Mouse (Mus musculus) thymus, postnatal 36 days (tissue): ENCODE data around the gene Ago4.
"Not testable (repeated sequence)": the region's sequence is repeated elsewhere in the genome, so short reads cannot be mapped to it uniquely, and the experiment has no call there.

Experiments used
- DNase-seq, 2 experiments: peaks; one replicate each; pipeline ENCODE4 v3.0.0; 2022; ENCODE audit warnings: mixed read lengths in 2 of 2

Gene Ago4

DNA sequence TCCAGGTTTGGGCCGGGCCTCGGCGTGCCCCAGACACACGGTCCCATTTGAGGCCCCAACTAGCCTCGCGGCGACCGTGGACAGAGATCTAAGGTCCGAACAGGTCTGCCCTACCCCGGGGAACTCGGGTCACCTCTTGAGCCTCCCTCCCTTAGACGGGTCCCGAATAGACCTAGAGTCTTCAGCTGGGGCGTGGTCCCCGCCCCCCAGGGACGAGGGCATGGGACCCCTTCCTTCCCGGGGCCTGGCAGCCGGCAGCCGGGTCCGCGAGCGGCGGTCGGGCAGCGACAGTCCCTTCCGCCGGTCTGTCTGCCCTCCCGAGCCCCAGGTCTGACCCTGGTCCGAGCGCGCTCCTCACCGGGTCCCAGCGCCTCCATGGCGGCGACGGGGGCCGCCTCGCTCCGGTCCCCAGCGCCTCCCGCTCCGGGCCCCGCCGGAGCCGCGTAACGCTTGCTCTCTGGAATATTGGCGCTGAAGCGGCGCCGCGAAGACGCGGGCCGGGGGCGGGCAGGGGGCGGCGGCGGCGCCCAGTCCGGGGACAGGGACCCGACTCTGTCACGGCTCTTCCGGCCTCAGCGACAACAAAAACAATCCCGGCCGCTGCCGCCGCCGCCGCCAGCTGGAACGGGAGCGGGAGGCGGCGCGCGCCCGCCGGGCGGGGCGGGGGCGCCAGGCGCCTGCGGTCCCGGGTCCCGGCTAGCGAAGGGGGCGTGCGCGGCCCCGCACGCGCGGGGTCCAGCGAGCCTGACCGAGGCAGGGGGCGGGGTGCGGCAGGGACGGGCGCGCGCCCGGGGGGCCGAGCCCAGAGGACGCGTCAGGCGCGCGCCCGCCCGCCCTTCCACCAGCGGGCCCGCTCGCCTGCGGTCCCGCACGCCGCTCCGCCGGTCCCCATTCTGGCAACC lies at the start of gene Ago4:
TSS of gene Ago4 (minus strand) at position 646 of the 902 bp plus-strand sequence.
- DNase-seq = peak; percentile 5 to 13

DNA sequence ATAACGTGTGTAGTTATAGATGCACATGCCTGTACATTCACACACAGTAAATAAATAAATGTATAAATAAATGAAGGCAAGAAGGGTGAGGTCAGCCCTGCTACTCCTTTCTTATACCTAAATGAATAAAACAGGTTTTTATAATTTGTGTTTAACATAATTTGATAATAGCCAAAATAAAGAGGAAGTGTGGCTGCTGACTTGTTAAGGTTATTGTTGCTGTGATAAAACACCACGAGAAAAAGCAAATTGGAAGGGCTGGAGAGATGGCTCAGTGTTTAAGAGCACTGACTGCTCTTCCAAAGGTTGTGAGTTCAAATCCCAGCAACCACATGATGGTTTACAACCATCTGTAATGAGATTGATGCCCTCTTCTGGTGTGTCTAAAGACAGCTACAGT lies 45.8 kb upstream of the Ago4 start:
- DNase-seq = no peak

DNA sequence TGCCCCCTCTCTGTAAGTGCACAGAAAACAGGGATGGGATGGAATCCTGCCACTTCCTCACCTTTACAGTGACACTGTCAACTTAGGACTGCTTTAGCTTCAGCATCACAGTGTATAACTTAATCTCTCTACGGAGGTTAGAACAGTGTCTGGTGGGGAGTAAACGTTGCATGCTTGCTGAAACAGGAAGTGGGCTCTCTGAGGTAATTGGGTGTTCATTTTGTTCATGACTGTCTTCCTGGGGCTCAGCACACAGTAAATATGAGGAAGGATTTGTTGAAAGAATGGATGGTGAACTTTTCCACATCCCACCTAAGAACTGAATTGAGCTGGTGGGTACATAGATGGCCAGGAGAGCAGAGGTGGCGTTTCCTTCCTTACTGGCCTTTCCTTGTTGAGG lies 44.6 kb upstream of the Ago4 start:
- no peak for DNase-seq

DNA sequence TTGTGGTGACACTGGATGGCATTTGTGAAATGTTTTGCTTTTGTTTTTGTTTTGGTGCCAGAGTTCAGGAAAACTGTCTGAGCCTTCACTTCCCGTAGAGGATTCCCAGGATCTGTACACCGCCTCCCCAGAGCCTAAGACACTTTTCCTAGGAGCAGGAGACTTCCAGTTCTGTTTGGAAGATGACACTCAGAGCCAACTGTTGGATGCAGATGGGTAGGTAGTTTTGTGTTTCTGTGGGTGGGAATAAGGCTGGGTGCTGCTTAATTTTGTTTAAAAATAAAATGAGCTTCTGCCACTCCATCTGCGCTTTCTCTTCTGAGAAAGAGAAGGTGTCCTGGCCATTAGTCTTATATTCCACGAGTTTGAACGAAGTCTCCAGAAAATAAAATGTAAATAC lies 43.0 kb upstream of the Ago4 start:
- DNase-seq = no peak

DNA sequence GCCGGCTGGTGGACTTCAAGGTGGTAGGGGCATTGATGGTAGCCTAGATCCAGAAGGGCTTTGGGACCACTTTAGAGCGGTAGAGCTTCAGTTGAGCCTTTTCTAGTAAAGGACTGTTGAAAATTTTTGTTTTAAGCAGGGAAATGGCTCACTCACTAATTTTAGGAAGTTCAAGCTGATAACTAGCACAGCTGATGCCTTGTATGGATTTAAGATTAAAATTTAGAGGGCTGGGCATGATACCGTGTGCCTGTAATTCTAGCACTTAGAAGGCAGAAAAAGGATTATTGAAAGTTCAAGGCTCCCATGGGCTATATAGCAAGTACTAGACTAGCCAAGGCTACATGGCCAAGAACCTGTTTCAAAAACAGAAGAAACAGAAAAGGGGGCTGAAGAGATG lies 36.5 kb upstream of the Ago4 start:
- DNase-seq = no peak

DNA sequence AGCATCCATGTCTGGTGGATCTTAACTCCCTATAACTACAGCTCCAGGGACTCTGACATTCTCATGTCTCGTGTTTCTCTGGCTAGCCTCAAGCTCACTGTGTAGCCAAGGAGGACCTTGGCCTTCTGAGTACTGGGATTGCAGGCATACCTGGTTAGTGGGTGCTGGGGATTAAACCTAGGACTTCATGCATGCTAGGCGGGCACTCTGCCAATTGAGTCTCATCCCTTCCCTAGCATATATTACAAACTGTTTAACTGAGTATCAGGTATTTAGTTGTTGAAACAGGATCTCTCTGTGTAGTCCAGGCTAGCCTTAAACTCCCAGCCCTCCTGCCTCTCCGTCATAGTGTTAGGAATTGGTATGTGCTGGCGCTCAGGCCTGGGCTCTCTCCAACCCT lies 34.0 kb upstream of the Ago4 start:
- no peak for DNase-seq

DNA sequence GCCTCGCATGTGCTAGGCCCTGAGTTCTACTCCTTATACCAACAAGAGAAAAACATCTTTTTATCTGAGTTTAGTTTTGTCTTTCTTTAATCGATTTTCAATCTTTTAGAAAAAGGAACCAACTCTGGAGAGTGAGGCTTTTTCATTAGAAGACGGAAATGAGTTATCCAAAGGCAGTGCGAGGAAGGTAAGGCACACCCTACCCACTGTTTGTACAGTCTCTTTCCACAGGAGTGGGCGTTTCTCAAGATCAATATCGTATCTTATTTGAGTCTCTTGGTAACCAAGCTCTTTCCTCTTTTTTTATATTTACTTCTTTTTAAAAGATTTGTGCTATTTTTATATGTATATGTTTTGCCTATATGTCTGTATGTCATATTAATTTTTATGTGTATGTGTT lies 30.5 kb upstream of the Ago4 start:
- DNase-seq = no peak

DNA sequence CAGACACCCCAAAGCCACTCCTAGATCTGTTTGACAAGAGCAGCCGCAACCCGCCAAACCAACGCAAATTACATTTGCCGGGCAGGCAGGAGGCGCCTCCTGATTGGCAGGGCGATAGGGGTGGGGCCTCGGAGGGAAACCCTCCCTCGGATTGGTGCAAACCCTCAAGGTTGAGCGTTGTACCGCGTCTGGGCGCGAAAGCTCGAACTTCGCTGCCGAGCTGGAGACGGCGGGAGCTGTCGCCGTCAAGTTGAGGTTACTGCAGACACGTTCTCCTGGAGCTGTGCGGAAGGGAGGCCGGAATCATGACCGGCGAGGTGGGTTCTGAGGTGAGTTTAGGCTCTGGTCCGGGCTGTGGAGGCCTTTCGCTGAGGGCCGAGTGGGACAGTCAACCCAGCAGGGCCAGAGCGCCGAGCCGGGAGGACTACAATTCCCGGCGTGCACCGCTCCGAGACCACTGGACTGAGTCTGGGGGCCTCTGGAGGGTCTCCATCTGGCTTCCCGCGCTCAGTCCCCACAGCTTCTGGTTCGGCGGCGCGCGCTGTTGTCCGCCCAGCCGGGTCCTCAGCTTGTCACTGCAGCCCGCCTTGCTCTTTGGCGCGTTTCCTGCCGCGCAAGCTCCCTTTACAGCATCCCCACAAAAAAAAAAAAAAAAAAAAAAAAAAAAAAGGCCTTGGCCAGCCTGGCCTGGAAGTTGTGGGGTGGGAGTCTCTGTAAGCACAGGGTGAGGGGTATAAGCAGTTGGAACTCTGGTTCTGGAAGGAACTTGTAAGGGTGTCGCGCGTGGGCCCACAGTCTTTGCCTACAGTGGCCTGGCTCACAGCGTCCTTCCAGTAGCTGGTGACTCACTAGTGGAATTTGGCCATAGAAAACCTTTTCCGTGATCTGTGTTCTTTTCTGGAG lies 23.8 kb upstream of the Ago4 start, which contains the start of gene Clspn:
TSS of gene Clspn (plus strand) at position 127 of the 903 bp plus-strand sequence.
- peak; percentile 88 to 92 for DNase-seq

DNA sequence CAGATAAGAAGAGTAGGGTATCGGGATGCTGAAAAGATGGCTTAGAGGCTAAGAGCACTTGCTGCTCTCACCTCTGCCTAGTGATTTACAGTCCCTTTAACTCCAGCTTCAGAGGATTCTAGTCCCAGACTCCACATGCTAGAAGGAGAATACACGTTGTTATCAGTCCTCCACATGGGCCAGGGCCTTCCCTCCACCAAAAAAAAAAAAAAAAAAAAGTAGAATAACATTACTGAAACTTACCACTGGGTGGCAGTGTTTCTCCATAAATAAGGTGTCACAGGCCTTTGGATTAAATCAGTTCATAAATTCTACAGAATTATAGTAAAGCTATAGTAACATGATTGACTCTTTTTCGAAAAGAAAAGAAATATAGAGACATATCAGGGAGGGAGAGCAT lies 21.2 kb upstream of the Ago4 start:
- DNase-seq = no peak

DNA sequence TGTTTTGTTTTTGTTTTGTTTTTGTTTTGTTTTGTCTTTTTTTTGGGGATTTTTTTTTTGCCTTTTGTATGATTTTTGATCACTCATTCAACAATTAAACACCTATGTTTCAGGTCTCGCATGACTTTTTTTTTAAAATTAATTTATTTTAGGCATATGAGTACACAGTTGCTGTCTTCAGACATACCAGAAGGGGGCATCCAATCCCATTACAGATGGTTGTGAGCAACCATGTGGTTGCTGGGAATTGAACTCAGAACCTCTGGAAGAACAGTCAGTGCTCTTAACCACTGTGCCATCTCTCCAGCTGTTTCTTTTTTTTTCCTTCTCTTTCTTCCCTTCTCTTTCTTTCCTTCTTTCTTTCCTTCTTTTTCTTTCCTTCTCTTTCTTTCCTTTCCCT lies 20.4 kb upstream of the Ago4 start:
- no peak for DNase-seq

DNA sequence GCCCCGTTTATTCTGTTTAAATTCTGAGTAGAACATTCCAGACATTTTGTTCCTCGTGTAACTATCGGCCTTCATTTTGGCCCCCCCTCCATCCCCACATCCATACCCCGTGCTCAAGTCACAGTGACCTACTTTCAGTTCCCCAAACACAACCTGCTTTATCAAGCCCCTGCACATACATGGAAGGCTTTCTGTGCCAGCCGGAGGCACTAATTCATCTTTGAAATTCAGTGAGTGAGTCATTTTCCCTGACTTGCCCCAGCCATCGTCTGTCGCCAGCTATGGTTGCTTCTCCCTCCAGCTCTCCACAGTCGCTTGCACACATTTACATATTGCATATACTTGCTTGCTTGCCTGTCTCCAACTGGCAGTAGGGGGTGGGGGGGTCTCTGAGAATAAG lies 19.8 kb upstream of the Ago4 start:
- DNase-seq = no peak

DNA sequence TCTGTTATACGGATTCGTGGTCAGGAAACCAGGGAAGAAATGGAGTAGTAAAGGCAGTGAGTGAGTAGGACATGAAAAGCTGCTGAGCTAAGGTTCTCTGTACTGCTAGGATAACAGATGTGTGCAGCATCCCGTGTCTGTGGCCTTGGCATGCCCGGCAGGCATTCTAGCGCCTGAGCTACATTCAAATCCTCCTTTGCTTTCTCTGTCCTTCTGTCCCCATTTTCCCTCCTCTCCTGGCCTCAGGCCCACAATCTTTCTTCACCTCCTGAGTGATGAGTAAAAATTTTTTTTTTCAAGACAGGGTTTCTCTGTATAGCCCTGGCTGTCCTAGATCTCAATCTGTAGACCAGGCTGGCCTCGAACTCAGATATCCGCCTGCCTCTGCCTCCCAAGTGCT lies 18.9 kb upstream of the Ago4 start:
- DNase-seq = no peak

DNA sequence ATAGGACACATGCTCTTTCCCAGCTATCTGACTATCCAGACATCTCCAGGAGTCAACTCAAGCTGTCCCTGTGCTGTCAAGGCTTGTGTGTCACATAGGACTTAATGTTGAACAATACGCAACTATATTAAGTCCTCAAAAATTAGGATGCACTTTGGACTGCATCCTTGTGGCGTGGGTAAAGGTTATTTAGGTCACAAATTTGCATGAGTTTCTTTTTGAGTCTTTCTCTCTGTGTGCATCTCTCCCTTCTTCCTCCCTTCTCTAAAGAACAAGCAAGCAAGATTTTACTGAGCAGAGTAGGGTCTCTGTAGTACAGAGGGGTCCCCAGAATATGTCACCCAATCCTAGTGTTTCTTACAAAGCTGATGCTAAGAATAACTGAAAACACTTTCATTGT lies 12.9 kb upstream of the Ago4 start:
- DNase-seq = no peak

DNA sequence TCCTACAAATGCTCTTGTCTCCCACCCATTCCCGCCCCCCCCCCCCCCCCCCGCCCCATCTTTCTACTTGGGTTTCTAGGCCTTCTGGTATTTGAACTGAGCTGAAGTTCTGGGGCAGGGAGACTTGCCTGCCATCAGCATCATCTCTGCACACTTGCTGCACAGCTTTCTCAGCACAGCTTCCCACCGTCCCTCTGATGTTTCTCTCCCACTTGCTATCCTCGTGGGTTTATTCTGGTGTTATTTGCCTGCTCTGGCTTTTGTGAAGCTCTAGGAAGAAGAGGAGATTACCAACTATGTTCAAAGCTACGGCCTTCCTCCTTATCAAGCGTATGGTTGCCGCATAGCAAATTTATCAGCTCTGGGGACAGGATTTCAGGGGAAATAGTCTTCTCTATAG lies 12.4 kb upstream of the Ago4 start:
- no peak for DNase-seq

DNA sequence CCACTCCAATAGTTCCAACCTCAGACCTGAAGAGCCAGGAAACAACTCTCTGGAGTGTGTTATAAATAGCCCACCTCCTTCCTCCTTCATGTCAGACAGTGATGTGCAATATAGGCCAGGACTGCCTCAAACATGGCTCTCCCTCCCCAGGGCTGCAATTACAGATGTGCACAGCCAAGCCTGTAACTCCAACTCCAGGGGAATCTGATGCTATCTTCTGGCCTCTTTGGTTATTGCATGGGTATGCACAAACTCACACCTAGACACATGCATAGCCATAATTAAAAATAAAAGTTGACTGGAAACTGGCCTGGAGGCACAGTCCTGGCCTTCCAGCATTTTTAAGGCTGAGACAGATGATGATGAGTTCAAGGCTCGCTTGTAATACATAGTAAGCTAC lies 11.7 kb upstream of the Ago4 start:
- no peak for DNase-seq

DNA sequence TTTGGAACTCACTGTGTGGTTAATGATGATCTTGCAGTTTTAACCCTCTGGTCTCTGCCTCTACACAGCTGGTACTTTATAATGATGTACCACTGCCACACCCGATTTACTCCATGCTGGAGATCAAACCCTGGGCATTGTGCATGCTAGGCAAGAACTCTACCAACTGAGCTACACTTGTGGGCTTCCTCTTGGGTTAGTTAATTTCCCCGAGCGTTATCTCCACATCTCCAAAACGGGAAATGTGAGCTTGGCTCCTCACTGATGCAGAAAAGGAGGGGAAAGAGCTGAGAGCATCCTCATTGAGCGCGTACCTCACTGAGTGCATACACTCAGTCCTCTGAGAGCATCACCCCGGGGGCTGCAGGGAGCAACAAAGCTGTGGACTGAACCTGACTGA lies 9.6 kb upstream of the Ago4 start:
- DNase-seq = no peak

DNA sequence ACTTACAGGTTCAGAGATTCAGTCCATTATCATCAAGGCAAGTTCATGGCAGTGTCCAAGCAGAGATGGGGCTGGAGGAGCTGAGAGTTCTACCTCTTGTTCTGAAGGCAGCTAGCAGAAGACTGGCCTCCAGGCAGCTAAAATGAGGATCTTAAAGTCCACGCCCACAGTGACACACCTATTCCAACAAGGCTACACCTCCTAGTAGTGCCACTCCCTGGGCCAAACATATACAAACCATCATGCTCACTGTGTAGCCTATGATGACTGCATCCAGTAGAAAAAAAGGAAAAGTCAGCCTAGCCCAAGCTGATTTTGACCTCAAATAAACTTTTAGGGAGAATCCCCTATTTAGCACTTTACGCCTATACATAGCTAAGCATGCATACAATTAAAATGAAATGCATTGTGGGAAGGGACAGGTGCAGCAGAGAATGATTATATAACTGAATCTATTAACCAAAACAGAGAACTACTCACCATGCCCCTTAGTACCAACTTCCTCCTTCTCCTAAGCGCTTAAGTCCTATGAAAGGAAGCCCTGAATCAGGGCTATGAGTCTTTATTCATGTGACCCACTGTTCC lies 7.3 kb upstream of the Ago4 start:
- DNase-seq = no peak

DNA sequence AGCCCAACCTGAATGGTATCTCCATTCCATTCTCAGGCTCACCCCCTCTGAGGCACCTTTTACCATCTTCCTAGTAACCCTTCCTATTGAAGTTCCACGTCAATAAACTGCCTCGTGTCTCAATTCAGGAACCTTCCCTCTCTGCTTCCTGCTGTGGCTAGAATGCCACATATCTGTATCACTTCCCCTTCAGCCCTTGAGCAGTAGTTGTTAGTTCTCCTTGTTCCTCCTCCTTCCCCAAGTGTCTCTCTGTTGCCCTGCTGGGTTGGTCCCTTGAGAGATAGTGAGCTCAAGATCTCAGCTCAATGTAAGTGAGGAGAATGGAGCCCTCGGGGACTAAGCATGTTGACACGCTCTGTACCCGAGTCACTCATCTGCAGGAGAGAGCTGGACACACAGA lies 3.6 kb upstream of the Ago4 start:
- DNase-seq = no peak

DNA sequence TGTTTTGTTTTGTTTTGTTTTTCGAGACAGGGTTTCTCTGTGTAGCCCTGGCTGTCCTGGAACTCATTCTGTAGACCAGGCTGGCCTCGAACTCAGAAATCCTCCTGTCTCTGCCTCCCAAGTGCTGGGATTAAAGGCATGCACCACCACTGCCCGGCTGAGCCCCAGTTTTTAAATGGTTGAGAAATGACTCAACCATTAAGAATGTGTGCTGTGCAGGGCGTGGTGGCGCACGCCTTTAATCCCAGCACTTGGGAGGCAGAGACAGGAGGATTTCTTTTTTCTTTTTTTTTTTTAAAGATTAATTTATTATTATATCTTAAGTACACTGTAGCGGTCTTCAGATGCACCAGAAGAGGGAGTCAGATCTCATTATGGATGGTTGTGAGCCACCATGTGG lies 2.4 kb upstream of the Ago4 start:
- not testable (repeated sequence) for DNase-seq

DNA sequence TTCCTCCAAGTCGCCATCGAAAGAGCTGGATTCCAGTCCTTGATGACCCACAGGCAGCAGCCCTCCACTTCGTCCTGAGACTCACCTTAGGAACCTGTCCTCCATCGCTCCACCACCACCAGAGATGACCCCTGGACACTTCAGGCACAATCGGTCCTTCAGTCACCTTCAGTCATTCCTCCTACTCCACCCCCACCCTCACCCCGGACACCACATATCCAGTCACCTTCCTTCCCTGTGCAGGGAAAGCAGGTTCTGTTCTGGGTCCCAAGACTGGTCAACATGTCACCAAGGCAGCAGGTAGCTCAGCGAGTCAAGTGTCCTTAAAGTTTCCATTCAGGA lies 428 bp upstream of the Ago4 start:
- no peak for DNase-seq

DNA sequence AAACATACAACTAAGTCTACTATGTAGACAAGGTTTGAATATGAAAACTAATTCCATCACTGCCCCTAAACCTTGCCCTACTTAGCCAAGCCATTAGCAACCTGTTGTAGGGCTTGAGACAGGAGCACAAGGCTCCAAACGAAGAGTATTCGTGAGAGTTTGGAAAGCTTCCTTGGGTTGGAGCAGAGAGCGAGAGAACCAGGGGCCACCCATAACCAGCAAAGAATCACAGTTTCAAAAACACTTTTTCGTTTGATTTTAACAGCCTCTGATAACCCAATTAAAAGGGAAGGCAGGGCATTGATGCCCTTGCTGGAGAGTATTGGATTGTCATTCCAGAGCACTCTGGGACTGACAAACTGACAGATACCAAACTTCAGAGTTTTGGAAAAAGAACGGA lies 980 bp downstream of the Ago4 start:
- no peak for DNase-seq

DNA sequence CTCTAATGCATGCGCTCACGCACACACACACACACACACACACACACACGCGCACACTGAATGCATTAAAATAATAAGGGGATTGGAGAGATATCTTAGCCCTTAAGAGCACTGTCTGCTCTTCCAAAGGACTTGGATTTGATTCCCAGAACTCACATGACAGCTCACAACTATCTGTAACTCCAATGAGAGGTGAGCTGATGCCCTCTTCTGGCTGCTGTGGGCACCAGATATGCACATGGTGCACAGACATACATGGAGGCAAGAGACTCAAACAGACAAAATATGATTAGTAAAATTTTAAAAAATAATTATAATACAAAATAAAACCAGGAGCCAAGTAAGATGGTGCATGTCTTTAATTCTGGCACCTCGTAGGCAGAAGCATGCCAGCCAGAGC lies 6.4 kb downstream of the Ago4 start:
- DNase-seq = no peak

DNA sequence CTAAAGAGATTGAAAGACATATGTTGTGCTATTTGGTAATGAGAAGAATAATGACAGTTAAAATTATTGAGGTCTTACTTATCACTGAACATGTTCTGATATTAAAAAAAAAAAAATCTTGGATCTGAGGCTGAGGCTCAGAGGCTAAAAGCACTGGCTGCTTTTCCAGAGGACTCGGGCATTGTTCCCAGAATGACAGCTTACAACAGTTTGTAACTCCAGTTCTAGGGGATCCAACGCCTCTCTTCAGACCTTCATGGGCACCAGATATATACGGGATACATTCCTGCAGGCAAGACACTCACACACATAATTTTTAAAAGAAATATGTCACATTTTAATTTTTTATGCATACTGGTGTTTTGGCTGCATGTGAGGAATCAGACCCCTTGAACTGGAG lies 7.1 kb downstream of the Ago4 start:
- DNase-seq = no peak
